Mouse (Mus musculus) embryo, embryonic 10 days (tissue): ENCODE results near the gene Elk3.
"Not testable (repeated sequence)": the region's sequence is repeated elsewhere in the genome, so short reads cannot be mapped to it uniquely, and the experiment has no call there.

Experiments
- DNase-seq: peaks from one replicate; pipeline ENCODE4 v3.0.0-alpha.2; 2015; ENCODE audit warnings: low spot score

The Elk3 gene

GRCm38 (mm10) chr10:93310721-93311411 is at the start of gene Elk3:
Elk3 (minus strand) TSS chr10:93311135.
- peak; percentile 73 for DNase-seq

GRCm38 (mm10) chr10:93360623-93361022 is 49.7 kb upstream of the Elk3 start:
- no peak for DNase-seq

- DNase-seq = not testable (repeated sequence)
Measured at GRCm38 (mm10) chr10:93360190-93360589, 49.3 kb upstream of the Elk3 start.

GRCm38 (mm10) chr10:93359339-93359863 is 48.5 kb upstream of the Elk3 start:
- DNase-seq = no peak

GRCm38 (mm10) chr10:93358878-93359277 is 47.9 kb upstream of the Elk3 start:
- no peak for DNase-seq

- DNase-seq = no peak
Measured at GRCm38 (mm10) chr10:93357162-93357561, 46.2 kb upstream of the Elk3 start.

GRCm38 (mm10) chr10:93356122-93356521 is 45.2 kb upstream of the Elk3 start:
- no peak for DNase-seq

- peak; percentile 66 for DNase-seq
Measured at GRCm38 (mm10) chr10:93355276-93355927, 44.5 kb upstream of the Elk3 start.

- peak; percentile 44 for DNase-seq
Measured at GRCm38 (mm10) chr10:93353545-93354326, 42.8 kb upstream of the Elk3 start.

GRCm38 (mm10) chr10:93347918-93348505 is 37.1 kb upstream of the Elk3 start:
- no peak for DNase-seq

- no peak for DNase-seq
Measured at GRCm38 (mm10) chr10:93347387-93347786, 36.5 kb upstream of the Elk3 start.

GRCm38 (mm10) chr10:93346208-93346936 is 35.4 kb upstream of the Elk3 start:
- no peak for DNase-seq

GRCm38 (mm10) chr10:93345497-93345896 is 34.6 kb upstream of the Elk3 start:
- no peak for DNase-seq

- no peak for DNase-seq
Measured at GRCm38 (mm10) chr10:93343469-93343868, 32.5 kb upstream of the Elk3 start.

GRCm38 (mm10) chr10:93342986-93343385 is 32.1 kb upstream of the Elk3 start:
- DNase-seq = no peak

- DNase-seq = no peak
Measured at GRCm38 (mm10) chr10:93338526-93338925, 27.6 kb upstream of the Elk3 start.

- DNase-seq = no peak
Measured at GRCm38 (mm10) chr10:93336462-93336931, 25.6 kb upstream of the Elk3 start.

- peak; percentile 24 for DNase-seq
Measured at GRCm38 (mm10) chr10:93335828-93336461, 25.0 kb upstream of the Elk3 start.

GRCm38 (mm10) chr10:93335001-93335400 is 24.1 kb upstream of the Elk3 start:
- no peak for DNase-seq

- DNase-seq = no peak
Measured at GRCm38 (mm10) chr10:93333239-93333638, 22.3 kb upstream of the Elk3 start.

GRCm38 (mm10) chr10:93332261-93332809 is 21.4 kb upstream of the Elk3 start:
- DNase-seq = no peak
